Mouse (Mus musculus): ENCODE measurements around the gene Gm3285.

The Gm3285 gene

GRCm38 (mm10) chr10:77861675-77862074 lies at the start of gene Gm3285:
Gene Gm3285, plus strand, starts transcription at chr10:77861975.
- DNase-seq (ENCODE audit: low spot score), result no peak

GRCm38 (mm10) chr10:77814382-77814781 lies 47.4 kb upstream of the Gm3285 start, which contains the start of gene Gm2696:
Gene Gm2696, plus strand, starts transcription at chr10:77814682.
- no peak for DNase-seq (ENCODE audit: low spot score)

- DNase-seq (ENCODE audit: low spot score), result no peak
Measured at GRCm38 (mm10) chr10:77815514-77815913, 46.3 kb upstream of the Gm3285 start.

- DNase-seq (ENCODE audit: low spot score), result no peak
Measured at GRCm38 (mm10) chr10:77818523-77818922, 43.3 kb upstream of the Gm3285 start.

GRCm38 (mm10) chr10:77819203-77819602 lies 42.6 kb upstream of the Gm3285 start:
- no peak for DNase-seq (ENCODE audit: low spot score)

- no peak for DNase-seq (ENCODE audit: low spot score)
Measured at GRCm38 (mm10) chr10:77826951-77827350, 34.8 kb upstream of the Gm3285 start, which contains the start of gene Krtap10-4. Gene Krtap10-4, minus strand, starts transcription at chr10:77827095.

GRCm38 (mm10) chr10:77835647-77836046 lies 26.1 kb upstream of the Gm3285 start, which contains the start of gene Krtap10-10:
Gene Krtap10-10, plus strand, starts transcription at chr10:77835947.
- DNase-seq (ENCODE audit: low spot score), result no peak

- DNase-seq (ENCODE audit: low spot score), result no peak
Measured at GRCm38 (mm10) chr10:77839006-77839405, 22.8 kb upstream of the Gm3285 start.

GRCm38 (mm10) chr10:77846503-77846902 lies 15.3 kb upstream of the Gm3285 start, which contains the start of gene Gm36176:
Gene Gm36176, plus strand, starts transcription at chr10:77846803.
- DNase-seq (ENCODE audit: low spot score), result no peak

- no peak for DNase-seq (ENCODE audit: low spot score)
Measured at GRCm38 (mm10) chr10:77846961-77847360, 14.8 kb upstream of the Gm3285 start.

GRCm38 (mm10) chr10:77847538-77847937 lies 14.2 kb upstream of the Gm3285 start:
- no peak for DNase-seq (ENCODE audit: low spot score)

- DNase-seq (ENCODE audit: low spot score), result no peak
Measured at GRCm38 (mm10) chr10:77852559-77852958, 9.2 kb upstream of the Gm3285 start, which contains the start of gene Gm10318. Gene Gm10318, plus strand, starts transcription at chr10:77852859.

GRCm38 (mm10) chr10:77864067-77864761 lies 2.4 kb downstream of the Gm3285 start:
- peak; percentile 62 for DNase-seq (ENCODE audit: low spot score)

- DNase-seq (ENCODE audit: low spot score), result no peak
Measured at GRCm38 (mm10) chr10:77864762-77865143, 3.0 kb downstream of the Gm3285 start.

GRCm38 (mm10) chr10:77867546-77867945 lies 5.8 kb downstream of the Gm3285 start:
- no peak for DNase-seq (ENCODE audit: low spot score)

GRCm38 (mm10) chr10:77869651-77870050 lies 7.9 kb downstream of the Gm3285 start:
- no peak for DNase-seq (ENCODE audit: low spot score)

GRCm38 (mm10) chr10:77878985-77879384 lies 17.2 kb downstream of the Gm3285 start:
- DNase-seq (ENCODE audit: low spot score), result no peak

GRCm38 (mm10) chr10:77880305-77880704 lies 18.5 kb downstream of the Gm3285 start:
- no peak for DNase-seq (ENCODE audit: low spot score)

GRCm38 (mm10) chr10:77882553-77882952 lies 20.8 kb downstream of the Gm3285 start:
- no peak for DNase-seq (ENCODE audit: low spot score)

- no peak for DNase-seq (ENCODE audit: low spot score)
Measured at GRCm38 (mm10) chr10:77886007-77886747, 24.4 kb downstream of the Gm3285 start.

GRCm38 (mm10) chr10:77890987-77891565 lies 29.3 kb downstream of the Gm3285 start:
- no peak for DNase-seq (ENCODE audit: low spot score)

- no peak for DNase-seq (ENCODE audit: low spot score)
Measured at GRCm38 (mm10) chr10:77895562-77895961, 33.8 kb downstream of the Gm3285 start.

- DNase-seq (ENCODE audit: low spot score), result peak; percentile 48
Measured at GRCm38 (mm10) chr10:77900126-77900525, 38.4 kb downstream of the Gm3285 start.

All from yolk sac, embryonic 10.5 days (tissue).